In genomic region chr17:53554088-53554487, GRCm38 (mm10) we compare ENCODE assay signal across 10 mouse cellular contexts. TPM values are rescaled to one million over a fixed set of nuclear protein-coding genes. Genes with fewer than 3 reads are reported as not detected.
DNase-seq lines count a peak whose midpoint lies in the region; ATAC-seq and TF ChIP-seq lines count a peak whose summit lies in the region.
"Had no signal": no experiment of that assay in that cellular context is flagged by ENCODE, and none has a peak within 500 bp of the region (broad histone marks: within the 10 kb centered on the region; RNA-seq: fewer than 3 reads in every experiment).

No protein-coding gene starts in this region.

- H3K4me2 ChIP-seq in forebrain, embryonic 14.5 days (ENCODE audit: low read length): no peak overlapping the region
- H3K4me2 ChIP-seq in forebrain, embryonic 13.5 days: no peak overlapping the region
- no peak overlapping the region for H3K4me2 ChIP-seq in stomach, postnatal 0 days (replicated peaks; ENCODE audit: low read depth)
- H3K4me2 ChIP-seq: heart, embryonic 13.5 days; midbrain, embryonic 11.5 days had no signal

- H3K27ac ChIP-seq in forebrain, embryonic 14.5 days (ENCODE audit: low read depth, low read length): no peak overlapping the region
- no peak overlapping the region for H3K27ac ChIP-seq in forebrain, embryonic 13.5 days
- no peak overlapping the region for H3K27ac ChIP-seq in testis, adult 2 months (ENCODE audit: control insufficient read depth, insufficient read depth, low read depth, low read length)
- H3K27ac ChIP-seq in stomach, postnatal 0 days (replicated peaks): no peak overlapping the region
- H3K27ac ChIP-seq: heart, embryonic 13.5 days had no signal

- no peaks in the 10 kb centered on the region for H3K27me3 ChIP-seq in forebrain, embryonic 14.5 days (replicated peaks; ENCODE audit: control insufficient read depth, insufficient read depth, low read length)
- no peaks in the 10 kb centered on the region for H3K27me3 ChIP-seq in forebrain, embryonic 13.5 days
- H3K27me3 ChIP-seq in testis, adult 2 months (ENCODE audit: control insufficient read depth, insufficient read depth, low read length): no peaks in the 10 kb centered on the region
- H3K27me3 ChIP-seq in stomach, postnatal 0 days (ENCODE audit: control insufficient read depth, insufficient read depth, low read length): no peaks in the 10 kb centered on the region
- H3K27me3 ChIP-seq: heart, embryonic 13.5 days had no signal

- no peak for ATAC-seq in forebrain, embryonic 14.5 days
- ATAC-seq in forebrain, embryonic 13.5 days: no peak
- no peak for ATAC-seq in stomach, postnatal 0 days (ENCODE audit: low FRiP score, low TSS enrichment)

- no peak for TF ChIP-seq EP300 in stomach, postnatal 0 days (optimal IDR thresholded peaks at IDR 0.05)

- TF ChIP-seq POLR2A in testis, adult 2 months (IDR thresholded peaks at IDR 0.05; ENCODE audit: control insufficient read depth, low read depth, low read length): no peak

- H3K4me3 ChIP-seq in forebrain, embryonic 14.5 days (ENCODE audit: low read depth, low read length): no peak overlapping the region
- H3K4me3 ChIP-seq in forebrain, embryonic 13.5 days: no peak overlapping the region
- no peak overlapping the region for H3K4me3 ChIP-seq in testis, adult 2 months (ENCODE audit: control insufficient read depth, low read depth, low read length)
- no peak overlapping the region for H3K4me3 ChIP-seq in stomach, postnatal 0 days (ENCODE audit: low read depth, low read length)
- H3K4me3 ChIP-seq: heart, embryonic 13.5 days had no signal

- TF ChIP-seq CTCF in testis, adult 2 months (IDR thresholded peaks at IDR 0.05; ENCODE audit: control insufficient read depth, insufficient read depth, insufficient replicate concordance, low read depth, low read length): peak; percentile 45; the same call in 1 of the 2 replicates
- TF ChIP-seq CTCF in stomach, postnatal 0 days (IDR thresholded peaks at IDR 0.05; ENCODE audit: low read depth): peak; percentile 54

- H3K4me1 ChIP-seq in forebrain, embryonic 14.5 days (ENCODE audit: control insufficient read depth, insufficient read depth, low read length): peaks cover 9% of the 10 kb centered on the region; the same call in 1 of the 2 replicates
- H3K4me1 ChIP-seq in forebrain, embryonic 13.5 days: peaks cover 12% of the 10 kb centered on the region
- H3K4me1 ChIP-seq in testis, adult 2 months (ENCODE audit: control insufficient read depth, insufficient read depth, low read length): no peaks in the 10 kb centered on the region
- no peaks in the 10 kb centered on the region for H3K4me1 ChIP-seq in stomach, postnatal 0 days (replicated peaks; ENCODE audit: control insufficient read depth, insufficient read depth)

- H3K36me3 ChIP-seq in forebrain, embryonic 14.5 days (ENCODE audit: control insufficient read depth, insufficient read depth, low read length): no peaks in the 10 kb centered on the region
- no peaks in the 10 kb centered on the region for H3K36me3 ChIP-seq in forebrain, embryonic 13.5 days (ENCODE audit: poor library complexity, severe bottlenecking)
- no peaks in the 10 kb centered on the region for H3K36me3 ChIP-seq in testis, adult 2 months (ENCODE audit: control insufficient read depth, insufficient read depth, low read length)
- H3K36me3 ChIP-seq in stomach, postnatal 0 days (ENCODE audit: control insufficient read depth, insufficient read depth, low read length): no peaks in the 10 kb centered on the region
- H3K36me3 ChIP-seq: heart, embryonic 13.5 days had no signal

- 54% methylated on average over 4 of the region's 4 CpGs for WGBS in forebrain, embryonic 14.5 days
- WGBS in forebrain, embryonic 13.5 days: 64% methylated on average over 4 of the region's 4 CpGs
- WGBS in stomach, postnatal 0 days: 57% methylated on average over 4 of the region's 4 CpGs

- H3K9ac ChIP-seq in forebrain, embryonic 14.5 days (ENCODE audit: low read length): no peak overlapping the region
- no peak overlapping the region for H3K9ac ChIP-seq in forebrain, embryonic 13.5 days
- no peak overlapping the region for H3K9ac ChIP-seq in stomach, postnatal 0 days (ENCODE audit: low read length)
- H3K9ac ChIP-seq: heart, embryonic 13.5 days had no signal

- peak; percentile 14 for DNase-seq in forebrain, embryonic 14.5 days (ENCODE audit: low spot score)
- no peak for DNase-seq in testis, postnatal 10 days (ENCODE audit: low spot score)
- peak; percentile 42 for DNase-seq in induced T-regulatory cell, adult 2 months (ENCODE audit: low read depth)
- DNase-seq in stomach, postnatal 0 days (ENCODE audit: low spot score): no peak
- no peak for DNase-seq in right cerebral cortex, postnatal 4 days
- no peak for DNase-seq in urinary bladder, postnatal 36 days (ENCODE audit: low spot score in 2 of 2)

- H3K9me3 ChIP-seq in forebrain, embryonic 14.5 days (replicated peaks; ENCODE audit: control insufficient read depth, low read length): no peaks in the 10 kb centered on the region
- no peaks in the 10 kb centered on the region for H3K9me3 ChIP-seq in forebrain, embryonic 13.5 days (replicated peaks)
- no peaks in the 10 kb centered on the region for H3K9me3 ChIP-seq in stomach, postnatal 0 days (ENCODE audit: control insufficient read depth, low read length)

RNA-seq across cellular contexts. Expression of gene Kat2b, which starts 12.6 kb away (rescaled TPM):
- 6.4 and 6.9 TPM in 2 replicates for polyA plus RNA-seq in forebrain, embryonic 14.5 days (2014; fragmentation: Nextera tagmentation; extraction: Ambion mirVana)
- 7.0 and 7.5 TPM in 2 replicates for polyA plus RNA-seq in forebrain, embryonic 13.5 days (2015; fragmentation: Nextera tagmentation; extraction: Ambion mirVana)
- polyA plus RNA-seq in testis, adult 2 months (2012; rRNA removed): 10.2 and 14.6 TPM in 2 replicates
- polyA plus RNA-seq in stomach, postnatal 0 days (2015; fragmentation: Nextera tagmentation; extraction: Ambion mirVana): 3.8 and 4.9 TPM in 2 replicates

RNA-seq across cellular contexts. Expression of gene Pp2d1, which starts 14.8 kb away (rescaled TPM):
- polyA plus RNA-seq in forebrain, embryonic 14.5 days (2014; fragmentation: Nextera tagmentation; extraction: Ambion mirVana): 0.29 and 0.35 TPM in 2 replicates
- 0.39 and 0.47 TPM in 2 replicates for polyA plus RNA-seq in forebrain, embryonic 13.5 days (2015; fragmentation: Nextera tagmentation; extraction: Ambion mirVana)
- polyA plus RNA-seq in testis, adult 2 months (2012; rRNA removed): 16.1 and 22.1 TPM in 2 replicates
- polyA plus RNA-seq in stomach, postnatal 0 days (2015; fragmentation: Nextera tagmentation; extraction: Ambion mirVana): 0.12 and 0.22 TPM in 2 replicates

Comparison
In these comparisons a context has a peak if more than half of its experiments do, and no peak if none do; other contexts are left out.
1. DNase-seq: peak in forebrain, embryonic 14.5 days (single experiment) and induced T-regulatory cell, adult 2 months (single experiment); none in testis, postnatal 10 days (single experiment), stomach, postnatal 0 days (single experiment), right cerebral cortex, postnatal 4 days (single experiment) and urinary bladder, postnatal 36 days (0 of 2).
2. RNA of gene Pp2d1, which starts 14.8 kb away (polyA plus RNA-seq): 16.1 to 22.1 TPM in testis, adult 2 months; 0.39 to 0.47 TPM in forebrain, embryonic 13.5 days, 0.29 to 0.35 TPM in forebrain, embryonic 14.5 days and 0.12 to 0.22 TPM in stomach, postnatal 0 days; every median in the first group is over 10 times any median in the second.